Mouse (Mus musculus) gastrocnemius, postnatal 36 days (tissue): ENCODE results near the gene Bcl2l13. TPM values are rescaled to one million over a fixed set of nuclear protein-coding genes. Genes with fewer than 3 reads are reported as not detected.
"Not testable (repeated sequence)": the region's sequence is repeated elsewhere in the genome, so short reads cannot be mapped to it uniquely, and the experiment has no call there.

Experiments
- DNase-seq, 2 experiments: peaks; one replicate each; pipeline ENCODE4 v3.0.0; 2022
- intact Hi-C: fragments of 180-260 bp; cut with DNase I; formaldehyde crosslinking; loops from one replicate; pipeline ENCODE4 v1.15.1; 2025
- long read RNA-seq, 2 experiments: library from polyadenylated mRNA; stranded (forward); transcript quantifications; one replicate each; pipeline ENCODE4 v2.0.0; 2021
- total RNA-seq, 2 experiments: library from RNA; stranded (reverse); gene quantifications; 2 replicates each; pipeline ENCODE4 v1.2.3; 2021

Gene Bcl2l13
- 10 to 100 TPM; 59.6 to 67.3 TPM for total RNA-seq
- long read RNA-seq, experiment 1, full-length matches to known transcripts, result 14 of 22 reads
- long read RNA-seq, experiment 1, partial matches to known transcripts, result 5 of 22 reads
- long read RNA-seq, experiment 1, other reads (novel, unspliced or antisense), result 3 of 22 reads
- long read RNA-seq, experiment 2, full-length matches to known transcripts, result 26 of 45 reads
- long read RNA-seq, experiment 2, partial matches to known transcripts, result 13 of 45 reads
- long read RNA-seq, experiment 2, other reads (novel, unspliced or antisense), result 6 of 45 reads

GRCm38 (mm10) chr6:120835474-120836374 is at the start of gene Bcl2l13:
Bcl2l13 (plus strand) TSS chr6:120836212.
- intact Hi-C loops, result no loop called here
- DNase-seq, result peak; percentile 97 to 99

- intact Hi-C loops, result no loop called here
- no peak for DNase-seq
These were observed 47.9 kb upstream of the Bcl2l13 start for GRCm38 (mm10) chr6:120788068-120788607.

- intact Hi-C loops, result no loop called here
- DNase-seq, result no peak
These were observed 47.1 kb upstream of the Bcl2l13 start for GRCm38 (mm10) chr6:120788904-120789303.

- DNase-seq, result no peak
- intact Hi-C loops, result loop anchor here (5.0 kb wide), 1 partner anchor 48 kb away; no protein-coding TSS in a partner anchor
These were observed 45.9 kb upstream of the Bcl2l13 start for GRCm38 (mm10) chr6:120790153-120790552.

- DNase-seq, result no peak
- intact Hi-C loops, result loop anchor here (5.0 kb wide), 1 partner anchor 48 kb away; no protein-coding TSS in a partner anchor
These were observed 45.3 kb upstream of the Bcl2l13 start for GRCm38 (mm10) chr6:120790717-120791116.

- DNase-seq, result no peak
- intact Hi-C loops, result loop anchor here (5.0 kb wide), 1 partner anchor 51 kb away; no protein-coding TSS in a partner anchor
These were observed 43.1 kb upstream of the Bcl2l13 start for GRCm38 (mm10) chr6:120792947-120793346.

GRCm38 (mm10) chr6:120795422-120796086 is 40.5 kb upstream of the Bcl2l13 start:
- DNase-seq, result peak in 1 of 2 experiments; percentile 23

GRCm38 (mm10) chr6:120796111-120796510 is 39.9 kb upstream of the Bcl2l13 start:
- intact Hi-C loops, result no loop called here
- DNase-seq, result no peak

More at GRCm38 (mm10) chr6:120795422-120796086, 40.5 kb upstream of the Bcl2l13 start:
- intact Hi-C loops, result no loop called here

- intact Hi-C loops, result no loop called here
- no peak for DNase-seq
These were observed 38.0 kb upstream of the Bcl2l13 start for GRCm38 (mm10) chr6:120798019-120798418.

GRCm38 (mm10) chr6:120798905-120799304 is 37.1 kb upstream of the Bcl2l13 start:
- intact Hi-C loops, result no loop called here

GRCm38 (mm10) chr6:120799581-120800041 is 36.4 kb upstream of the Bcl2l13 start:
- intact Hi-C loops, result no loop called here
- no peak for DNase-seq

More at GRCm38 (mm10) chr6:120798905-120799304, 37.1 kb upstream of the Bcl2l13 start:
- DNase-seq, result no peak

GRCm38 (mm10) chr6:120806999-120807737 is 28.8 kb upstream of the Bcl2l13 start:
- intact Hi-C loops, result no loop called here

GRCm38 (mm10) chr6:120807738-120808081 is 28.3 kb upstream of the Bcl2l13 start:
- intact Hi-C loops, result no loop called here

More at GRCm38 (mm10) chr6:120806999-120807737, 28.8 kb upstream of the Bcl2l13 start:
- DNase-seq, result no peak

GRCm38 (mm10) chr6:120811999-120812398 is 24.0 kb upstream of the Bcl2l13 start:
- intact Hi-C loops, DNase-seq: not testable (repeated sequence)

More at GRCm38 (mm10) chr6:120807738-120808081, 28.3 kb upstream of the Bcl2l13 start:
- DNase-seq, result no peak

GRCm38 (mm10) chr6:120819294-120819693 is 16.7 kb upstream of the Bcl2l13 start:
- no peak for DNase-seq
- intact Hi-C loops, result no loop called here

- intact Hi-C loops, result no loop called here
These were observed 15.9 kb upstream of the Bcl2l13 start for GRCm38 (mm10) chr6:120820144-120820543.

GRCm38 (mm10) chr6:120820941-120821340 is 15.1 kb upstream of the Bcl2l13 start:
- DNase-seq, result no peak
- intact Hi-C loops, result no loop called here

More at GRCm38 (mm10) chr6:120820144-120820543, 15.9 kb upstream of the Bcl2l13 start:
- DNase-seq, result no peak

GRCm38 (mm10) chr6:120821715-120822114 is 14.3 kb upstream of the Bcl2l13 start:
- intact Hi-C loops, result no loop called here
- DNase-seq, result no peak

GRCm38 (mm10) chr6:120822307-120822928 is 13.6 kb upstream of the Bcl2l13 start, which contains the start of gene Atp6v1e1:
Atp6v1e1 (minus strand) TSS chr6:120822793.
- intact Hi-C loops, result no loop called here
- DNase-seq, result peak; percentile 85 to 91
